Mouse (Mus musculus): ENCODE data around the gene Prex1. TPM values are rescaled to one million over a fixed set of nuclear protein-coding genes. Genes with fewer than 3 reads are reported as not detected.
"Not testable (repeated sequence)": the region's sequence is repeated elsewhere in the genome, so short reads cannot be mapped to it uniquely, and the experiment has no call there.

Prex1 gene
- 1 to 10 TPM; 3.4 to 5.1 TPM for total RNA-seq (2021)
- long read RNA-seq, experiment 1, full-length matches to known transcripts, result 4 of 5 reads
- long read RNA-seq, experiment 1, partial matches to known transcripts, result 1 of 5 reads
- long read RNA-seq, experiment 1, other reads (novel, unspliced or antisense), result 0 of 5 reads
- long read RNA-seq, experiment 2, partial matches to known transcripts, result 1 of 1 reads
- long read RNA-seq, experiment 2, other reads (novel, unspliced or antisense), result 0 of 1 reads

DNA sequence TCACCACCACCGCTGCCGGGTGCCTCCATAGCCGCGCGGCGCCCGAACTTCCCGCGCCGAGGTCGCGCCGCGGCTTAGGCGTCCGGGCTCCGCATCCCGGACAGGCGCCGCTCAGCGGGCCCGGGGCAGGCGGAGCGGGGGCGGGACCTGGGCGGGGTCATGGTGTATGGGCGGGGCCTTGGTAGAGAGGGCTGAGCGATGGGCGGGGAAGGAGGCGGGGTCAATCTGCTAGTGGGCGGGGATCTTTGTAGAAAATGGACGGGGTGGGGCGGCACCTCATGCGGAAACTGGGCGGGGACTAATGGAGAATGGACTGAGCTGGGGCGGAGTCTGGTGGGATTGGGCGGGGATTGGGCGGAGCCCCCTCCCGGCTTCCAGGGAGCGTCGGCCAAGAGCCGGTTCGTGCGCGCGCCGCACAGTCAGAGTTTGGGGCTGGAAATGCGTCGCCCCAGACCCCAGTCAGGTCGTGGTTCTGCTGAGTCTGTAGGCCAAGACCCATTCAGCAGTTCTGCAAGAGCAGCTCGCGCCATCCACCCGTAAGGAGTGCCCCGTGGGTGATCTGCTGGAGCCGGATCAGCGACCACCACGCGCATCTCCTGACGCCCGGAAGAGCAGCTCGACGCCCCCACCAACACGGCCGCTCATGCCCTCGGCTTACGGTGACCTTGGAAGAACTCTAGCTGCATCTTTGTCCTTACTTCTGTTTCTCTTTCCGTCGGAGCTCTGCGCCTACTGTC is at the start of gene Prex1:
Gene Prex1 (minus strand): TSS at position 143 of the 737 bp plus-strand sequence.
- peak; percentile 99 for DNase-seq (ENCODE audit: low spot score)

GRCm38 (mm10) chr2:166757969-166758368 is 44.3 kb upstream of the Prex1 start:
- DNase-seq (ENCODE audit: low spot score), result no peak

- DNase-seq (ENCODE audit: low spot score), result no peak
Observed at GRCm38 (mm10) chr2:166754760-166755159, 41.1 kb upstream of the Prex1 start.

DNA sequence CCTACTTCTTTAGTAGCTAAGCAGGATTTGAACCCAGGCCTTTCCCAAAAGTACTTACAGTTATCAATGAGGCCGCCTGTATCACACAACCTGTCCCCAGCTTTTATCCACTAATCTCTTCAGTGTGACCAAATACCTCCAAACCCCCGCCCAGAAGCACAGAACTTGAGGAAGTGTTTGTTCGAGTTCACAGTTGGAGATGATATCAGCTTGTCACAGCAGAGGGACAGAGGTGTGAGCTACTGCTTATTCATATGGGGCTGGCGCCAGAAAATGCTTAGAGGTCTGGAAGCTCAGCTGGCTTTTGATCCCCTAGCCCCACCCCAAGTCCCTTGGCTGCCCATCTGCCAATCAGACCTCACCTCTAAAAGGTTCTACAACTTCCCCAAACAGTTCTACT is 40.6 kb upstream of the Prex1 start:
- no peak for DNase-seq (ENCODE audit: low spot score)

DNA sequence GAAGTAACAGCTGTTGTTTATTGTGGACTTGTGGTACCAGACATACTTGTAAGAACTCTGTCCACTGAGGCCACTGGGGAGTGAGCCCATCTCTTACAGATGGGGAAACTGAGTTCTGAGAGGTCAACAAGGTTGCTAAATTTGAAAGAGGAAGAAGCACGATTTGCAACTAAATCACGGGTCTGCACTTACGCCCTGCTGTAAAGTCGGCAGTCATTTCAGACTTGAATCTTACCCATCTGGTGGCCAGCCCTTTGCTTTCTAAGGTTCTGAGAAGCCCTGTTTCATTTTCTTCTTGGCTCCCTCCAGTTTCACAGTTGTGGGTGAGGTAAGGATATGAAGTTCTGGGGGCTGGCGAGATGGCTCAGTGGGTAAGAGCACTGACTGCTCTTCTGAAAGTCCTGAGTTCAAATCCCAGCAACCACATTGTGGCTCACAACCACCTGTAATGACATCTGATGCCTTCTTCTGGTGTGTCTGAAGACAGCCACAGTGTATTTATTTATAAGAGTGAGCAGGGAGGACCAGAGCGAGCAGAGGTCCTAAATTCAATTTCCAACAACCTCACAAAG is 37.1 kb upstream of the Prex1 start:
- DNase-seq (ENCODE audit: low spot score), result no peak

DNA sequence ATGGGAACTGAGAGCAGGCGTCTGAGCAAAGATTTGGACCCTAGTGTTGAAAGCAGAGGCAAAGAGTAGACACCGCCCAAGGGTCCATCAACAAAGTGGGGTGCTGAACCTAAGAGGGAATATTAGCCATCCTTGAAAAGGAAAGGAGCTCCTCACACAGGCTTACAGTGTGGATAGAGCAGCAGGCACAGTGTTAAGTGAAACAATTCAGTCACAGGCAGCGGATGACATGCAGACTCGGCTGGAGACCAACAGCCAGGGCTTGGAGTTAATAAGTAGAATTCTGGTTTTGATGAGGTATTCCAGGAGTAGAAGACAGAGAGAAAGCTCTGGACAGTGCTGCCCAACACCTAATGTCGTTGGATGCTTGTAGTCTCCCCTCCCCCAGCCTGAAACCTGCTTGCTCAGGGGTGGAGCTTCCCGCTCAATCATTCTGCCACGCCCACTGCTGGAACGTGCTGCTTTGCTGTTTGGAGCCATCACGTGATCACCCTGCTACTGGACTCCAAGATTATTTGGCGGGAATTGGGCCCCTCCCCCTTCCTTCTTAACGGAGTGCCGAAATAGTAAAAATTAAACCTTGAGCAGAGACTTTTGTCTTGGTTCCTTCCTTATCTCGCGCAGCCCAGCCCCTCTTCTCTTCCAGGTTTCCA is 32.8 kb upstream of the Prex1 start:
- DNase-seq (ENCODE audit: low spot score), result not testable (repeated sequence)

DNA sequence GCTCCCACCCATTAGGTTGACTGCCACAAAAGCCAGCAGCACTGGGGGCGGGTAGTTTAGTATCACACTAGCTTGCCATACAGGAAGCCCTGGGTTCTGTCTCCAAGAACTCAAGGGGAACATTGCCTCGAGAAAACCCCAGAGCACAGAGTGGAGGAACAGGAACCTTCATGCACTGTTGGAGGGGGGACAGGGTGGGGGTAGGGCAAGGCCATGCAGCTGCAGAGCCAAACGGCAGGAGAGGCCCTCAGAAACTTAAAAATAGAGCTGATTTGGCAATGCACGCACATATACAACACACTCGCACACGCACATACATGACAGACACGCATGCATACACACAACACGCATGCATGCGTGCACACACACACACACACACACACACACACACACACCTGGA is 32.2 kb upstream of the Prex1 start:
- no peak for DNase-seq (ENCODE audit: low spot score)

DNA sequence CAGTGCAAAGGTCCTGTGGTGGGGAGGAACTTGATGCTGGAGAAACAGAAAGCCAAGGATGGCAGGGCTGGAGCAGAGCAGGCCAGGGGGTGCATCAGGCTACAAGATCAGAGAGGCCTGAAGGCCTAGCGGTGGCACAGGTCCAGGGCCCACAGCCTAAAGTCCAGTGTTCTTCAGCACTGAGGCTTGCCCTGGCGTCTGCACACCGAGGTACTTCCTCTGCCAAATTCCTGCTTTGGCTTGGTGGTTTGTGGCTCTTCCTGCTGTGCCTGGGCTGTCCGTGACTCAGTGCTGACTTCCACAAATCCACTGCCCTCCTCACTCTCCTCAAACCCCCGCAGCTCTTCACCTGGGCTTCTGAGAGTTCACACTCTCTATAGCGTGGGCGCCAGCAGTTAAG is 30.8 kb upstream of the Prex1 start:
- no peak for DNase-seq (ENCODE audit: low spot score)

DNA sequence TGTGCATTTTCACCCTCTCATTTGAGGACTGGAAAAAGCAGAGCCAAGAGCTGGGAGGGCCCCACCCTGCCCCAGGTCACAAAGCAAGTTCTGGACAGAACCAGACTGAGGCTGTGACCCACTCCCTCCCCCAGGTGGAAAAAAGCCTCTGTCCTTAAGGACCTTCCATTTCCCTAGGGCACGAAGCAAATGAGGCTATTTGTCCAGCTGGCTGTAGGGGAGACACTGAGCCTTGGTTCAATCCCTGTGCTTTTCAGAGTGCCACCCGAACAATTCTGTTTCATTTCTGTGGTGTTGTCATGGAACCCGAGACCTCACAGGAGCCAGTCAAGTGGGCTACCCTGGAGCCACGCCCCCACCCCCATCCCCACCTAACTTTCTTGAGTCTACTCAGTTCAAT is 29.9 kb upstream of the Prex1 start:
- DNase-seq (ENCODE audit: low spot score), result no peak

DNA sequence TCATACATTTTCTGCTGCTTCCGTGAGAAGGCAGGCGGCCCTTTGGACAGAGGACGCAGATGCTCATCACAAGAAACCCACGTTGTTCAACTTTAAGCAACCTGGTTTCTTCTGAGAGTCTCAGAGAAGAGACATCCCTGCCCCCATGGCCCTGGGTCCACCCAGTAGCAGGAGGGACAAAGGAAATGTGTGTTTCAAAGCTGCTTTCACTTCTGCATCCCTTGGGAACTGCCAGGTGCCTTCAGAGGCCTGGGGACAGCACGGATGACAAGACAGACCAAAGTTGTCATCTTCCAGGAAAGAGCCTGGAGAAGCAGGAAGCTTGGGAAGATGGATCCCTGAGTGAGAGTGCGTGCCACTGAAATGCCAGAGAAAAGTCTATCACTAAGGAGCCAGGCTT is 27.8 kb upstream of the Prex1 start:
- no peak for DNase-seq (ENCODE audit: low spot score)

GRCm38 (mm10) chr2:166740396-166740795 is 26.8 kb upstream of the Prex1 start:
- DNase-seq (ENCODE audit: low spot score), result peak; percentile 80

GRCm38 (mm10) chr2:166737307-166737706 is 23.7 kb upstream of the Prex1 start:
- no peak for DNase-seq (ENCODE audit: low spot score)

GRCm38 (mm10) chr2:166735469-166736001 is 21.9 kb upstream of the Prex1 start:
- DNase-seq (ENCODE audit: low spot score), result no peak

- no peak for DNase-seq (ENCODE audit: low spot score)
Observed at GRCm38 (mm10) chr2:166732860-166733259, 19.2 kb upstream of the Prex1 start.

DNA sequence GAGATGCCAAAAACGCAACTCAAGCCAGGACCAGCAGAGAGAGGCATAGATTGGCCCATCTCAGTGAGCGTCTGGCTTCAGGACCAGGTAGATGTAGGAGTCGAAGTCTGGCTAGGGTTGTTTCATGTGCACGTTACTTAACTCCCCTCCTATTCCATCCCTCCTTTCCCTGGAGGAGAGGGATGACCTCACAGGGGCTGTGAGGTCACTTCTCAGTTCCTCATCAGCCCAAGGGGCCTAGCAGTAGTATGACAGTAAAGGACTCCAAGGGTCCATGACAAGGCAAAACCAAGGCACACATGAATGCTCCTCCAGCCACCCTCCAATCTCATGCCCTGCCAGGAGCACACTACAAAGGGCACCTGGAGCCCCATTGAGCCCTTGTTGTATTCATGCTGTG is 18.5 kb upstream of the Prex1 start:
- no peak for DNase-seq (ENCODE audit: low spot score)

DNA sequence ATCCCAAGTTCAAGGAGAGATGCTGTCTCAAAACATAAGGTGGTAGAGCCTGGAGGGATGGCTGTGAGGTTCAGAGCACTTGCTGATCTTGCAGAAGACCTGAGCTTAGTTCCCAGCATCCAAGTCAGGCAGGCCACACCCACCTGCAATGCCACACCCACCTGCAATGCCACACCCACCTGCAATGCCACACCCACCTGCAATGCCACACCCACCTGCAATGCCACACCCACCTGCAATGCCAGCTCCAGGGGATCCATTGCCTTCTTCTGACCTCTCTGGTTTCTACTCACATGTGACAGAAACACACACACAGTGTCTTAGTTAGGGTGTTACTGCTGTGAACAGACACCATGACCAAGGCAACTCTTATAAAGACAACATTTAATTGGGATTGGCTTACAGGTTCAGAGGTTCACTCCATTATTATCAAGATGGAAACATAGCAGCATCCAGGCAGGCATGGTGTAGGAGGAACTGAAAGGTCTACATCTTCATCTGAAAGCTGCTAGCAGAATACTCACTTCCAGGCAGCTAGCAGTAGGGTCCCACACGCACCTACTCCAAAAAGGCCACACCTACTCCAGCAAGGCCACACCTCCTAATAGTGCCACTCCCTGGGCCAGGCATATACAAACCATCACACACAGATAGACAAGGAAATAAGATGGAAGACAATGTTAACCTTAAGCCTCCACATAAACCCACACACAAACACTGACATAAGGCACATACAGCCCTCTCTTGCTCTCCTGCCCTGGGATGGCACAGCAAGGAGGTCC is 17.7 kb upstream of the Prex1 start:
- not testable (repeated sequence) for DNase-seq (ENCODE audit: low spot score)

DNA sequence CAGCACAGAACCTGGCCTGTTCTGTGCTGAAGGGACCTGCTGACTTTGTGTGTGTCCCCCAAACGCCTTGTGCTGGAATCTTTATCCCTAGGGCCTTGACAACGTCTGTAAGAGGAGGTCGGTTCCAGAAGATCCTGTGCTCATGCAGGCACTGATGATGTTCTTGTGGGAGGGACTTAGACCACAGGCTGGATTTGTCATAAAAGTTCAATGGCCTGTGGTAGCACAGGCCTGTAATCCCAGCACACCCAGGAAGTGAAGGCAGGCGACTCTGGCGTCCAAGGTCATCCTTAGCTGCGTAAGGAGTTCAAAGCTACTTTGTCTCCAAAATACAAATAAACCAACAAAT is 16.9 kb upstream of the Prex1 start:
- DNase-seq (ENCODE audit: low spot score), result no peak

DNA sequence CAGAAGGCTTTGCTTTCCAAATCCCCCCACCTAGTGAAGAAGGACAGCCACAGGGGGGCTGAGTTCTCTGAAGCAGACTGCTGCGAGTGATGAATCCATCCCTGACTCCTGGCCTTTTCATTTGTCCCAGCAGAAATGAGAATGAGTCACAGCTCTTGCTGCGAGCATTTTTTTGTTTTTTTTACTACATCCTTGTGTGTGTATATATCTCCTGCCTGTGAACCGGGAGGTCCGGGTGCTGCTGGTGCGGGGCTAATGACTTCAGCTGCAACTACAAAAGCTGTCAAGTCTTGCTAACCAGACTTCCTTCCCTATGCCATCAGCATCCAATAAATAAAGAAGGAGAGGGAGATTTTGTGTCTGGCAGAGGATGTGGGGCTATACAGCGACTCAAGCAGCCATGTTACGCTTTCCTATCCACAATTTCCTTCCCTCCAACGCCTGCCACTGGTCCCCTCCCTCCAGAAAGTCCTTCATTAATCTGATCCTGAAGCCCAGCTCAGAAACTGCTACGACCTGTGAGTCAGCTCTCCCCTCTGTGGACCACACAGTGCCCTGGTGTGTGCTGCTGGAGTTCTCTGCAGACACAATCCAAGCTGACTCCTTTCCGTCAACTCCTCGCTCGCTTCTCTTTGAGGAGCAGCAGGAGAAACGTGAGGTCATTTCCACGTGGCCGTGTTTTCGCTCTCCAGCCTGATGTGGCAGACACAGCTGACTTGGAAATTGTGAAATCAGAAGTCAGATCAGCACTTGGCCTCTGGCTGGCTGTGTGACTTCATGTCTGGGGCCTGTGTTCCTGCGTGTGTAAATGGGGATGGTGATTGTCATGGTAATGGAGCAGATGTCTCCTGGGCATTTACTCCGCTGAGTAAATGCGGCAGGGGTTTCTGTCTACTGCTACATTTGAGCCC is 16.3 kb upstream of the Prex1 start:
- DNase-seq (ENCODE audit: low spot score), result peak; percentile 85

GRCm38 (mm10) chr2:166729045-166729444 is 15.4 kb upstream of the Prex1 start:
- DNase-seq (ENCODE audit: low spot score), result no peak

GRCm38 (mm10) chr2:166728261-166728680 is 14.6 kb upstream of the Prex1 start:
- no peak for DNase-seq (ENCODE audit: low spot score)

Measured in gastrocnemius, adult 18-20 months (tissue).